Comparison of ENCODE assay signal across 32 mouse cellular contexts in genomic region chr14:71937157-71937485, GRCm38 (mm10).
"Had no signal": no experiment of that assay in that cellular context is flagged by ENCODE, and none has a peak within 500 bp of the region (broad histone marks: within the 10 kb centered on the region; RNA-seq: fewer than 3 reads in every experiment).

No protein-coding gene starts in this region.

- H3K9ac ChIP-seq: limb, embryonic 12.5 days; limb, embryonic 13.5 days; limb, embryonic 15.5 days; liver, embryonic 12.5 days; liver, embryonic 13.5 days; liver, embryonic 14.5 days; liver, embryonic 15.5 days; liver, postnatal 0 days; lung, embryonic 14.5 days; lung, embryonic 15.5 days; midbrain, embryonic 12.5 days; midbrain, embryonic 13.5 days; midbrain, embryonic 15.5 days had no signal

- ATAC-seq: liver, embryonic 12.5 days; liver, postnatal 0 days; lung, postnatal 0 days; midbrain, embryonic 16.5 days had no signal

- H3K4me3 ChIP-seq: left cerebral cortex, adult 2 months; limb, embryonic 10.5 days; limb, embryonic 12.5 days; limb, embryonic 13.5 days; limb, embryonic 15.5 days; liver, embryonic 12.5 days; liver, embryonic 13.5 days; liver, embryonic 15.5 days; lung, embryonic 15.5 days; megakaryocyte, embryonic 14.5 days; midbrain, embryonic 10.5 days; midbrain, embryonic 12.5 days; midbrain, embryonic 13.5 days; midbrain, embryonic 15.5 days; myocyte had no signal

- H3K27ac ChIP-seq: left cerebral cortex, adult 2 months; limb, embryonic 10.5 days; limb, embryonic 12.5 days; limb, embryonic 13.5 days; limb, embryonic 15.5 days; liver, embryonic 12.5 days; liver, embryonic 13.5 days; liver, embryonic 14.5 days; liver, embryonic 15.5 days; lung, embryonic 15.5 days; macrophage; midbrain, embryonic 10.5 days; midbrain, embryonic 12.5 days; midbrain, embryonic 13.5 days; midbrain, embryonic 15.5 days had no signal

- H3K36me3 ChIP-seq: limb, embryonic 10.5 days; limb, embryonic 12.5 days; limb, embryonic 13.5 days; limb, embryonic 15.5 days; liver, embryonic 12.5 days; liver, embryonic 13.5 days; liver, embryonic 15.5 days; lung, embryonic 15.5 days; midbrain, embryonic 10.5 days; midbrain, embryonic 12.5 days; midbrain, embryonic 13.5 days; midbrain, embryonic 15.5 days had no signal

- DNase-seq: left cerebral cortex, postnatal 4 days; liver; liver, embryonic 13.5 days; liver, postnatal 0 days; lung, adult 18-20 months; lung, adult 2 months; lung, embryonic 14.5 days; lung, postnatal 10 days; lung, postnatal 14 days; lung, postnatal 36 days; lung, postnatal 4 days; midbrain, embryonic 14.5 days had no signal

- H3K27me3 ChIP-seq: limb, embryonic 12.5 days; limb, embryonic 13.5 days; limb, embryonic 15.5 days; liver, embryonic 12.5 days; liver, embryonic 13.5 days; liver, embryonic 15.5 days; lung, embryonic 15.5 days; megakaryocyte, embryonic 14.5 days; midbrain, embryonic 12.5 days; midbrain, embryonic 13.5 days; midbrain, embryonic 15.5 days had no signal

- H3K4me2 ChIP-seq: limb, embryonic 12.5 days; limb, embryonic 13.5 days; limb, embryonic 15.5 days; liver, embryonic 11.5 days; liver, embryonic 12.5 days; liver, embryonic 13.5 days; liver, embryonic 15.5 days; lung, embryonic 14.5 days; lung, embryonic 15.5 days; midbrain, embryonic 11.5 days; midbrain, embryonic 12.5 days; midbrain, embryonic 13.5 days; midbrain, embryonic 15.5 days had no signal

- H3K9me3 ChIP-seq: limb, embryonic 10.5 days; limb, embryonic 12.5 days; limb, embryonic 13.5 days; limb, embryonic 15.5 days; liver, embryonic 12.5 days; liver, embryonic 13.5 days; liver, embryonic 15.5 days; lung, embryonic 15.5 days; midbrain, embryonic 10.5 days; midbrain, embryonic 12.5 days; midbrain, embryonic 13.5 days; midbrain, embryonic 15.5 days had no signal

- H3K4me1 ChIP-seq: limb, embryonic 10.5 days; limb, embryonic 12.5 days; limb, embryonic 13.5 days; limb, embryonic 15.5 days; liver, embryonic 12.5 days; liver, embryonic 13.5 days; liver, embryonic 15.5 days; lung, embryonic 15.5 days; megakaryocyte, embryonic 14.5 days; midbrain, embryonic 10.5 days; midbrain, embryonic 12.5 days had no signal
